Mouse (Mus musculus) heart, embryonic 10.5 days (tissue): ENCODE data around the gene Asnsd1. TPM values are rescaled to one million over a fixed set of nuclear protein-coding genes. Genes with fewer than 3 reads are reported as not detected.
A peak's percentile ranks its signal among the peaks of the same experiment; 100 is the strongest.

ENCODE experiments used
- DNase-seq: peaks from one replicate; pipeline ENCODE4 v3.0.0-alpha.2; 2017; ENCODE audit warnings: low spot score
- H3K27ac ChIP-seq: fragments of 300-500 bp; sonication (generic); 2 replicates; pipeline ENCODE4 v1.5.1; 2016; ENCODE audit warnings: mild to moderate bottlenecking
- H3K27me3 ChIP-seq: fragments of 300-500 bp; sonication (generic); 2 replicates; pipeline ENCODE4 v1.6.1; 2016; ENCODE audit warnings: mild to moderate bottlenecking; ENCODE audit not compliant: poor library complexity, insufficient read depth, severe bottlenecking
- H3K36me3 ChIP-seq: fragments of 300-500 bp; sonication (generic); 2 replicates; pipeline ENCODE4 v1.6.1; 2016; ENCODE audit warnings: mild to moderate bottlenecking, moderate library complexity
- H3K4me1 ChIP-seq: fragments of 300-500 bp; sonication (generic); 2 replicates; pipeline ENCODE4 v1.6.1; 2016; ENCODE audit warnings: mild to moderate bottlenecking
- H3K4me3 ChIP-seq: fragments of 300-500 bp; sonication (generic); 2 replicates; pipeline ENCODE4 v1.5.1; 2016; ENCODE audit warnings: mild to moderate bottlenecking, moderate library complexity
- H3K9me3 ChIP-seq: fragments of 300-500 bp; sonication (generic); 2 replicates; pipeline ENCODE4 v1.6.1; 2016; ENCODE audit warnings: mild to moderate bottlenecking, moderate library complexity
- WGBS: fragments of 180-500 bp; shearing (Covaris S2); methylation state at CpG from one replicate; pipeline ENCODE4 v1.1.7; 2016; 5-methylcytosine and 5-hydroxymethylcytosine counted together
- polyA plus RNA-seq: library from polyadenylated mRNA; unstranded; fragments of >200 nt; fragmentation: Nextera tagmentation; extraction: Ambion mirVana; gene quantifications from 2 replicates; pipeline ENCODE4 v1.2.1, GENCODE M21; 2016

Asnsd1 gene
- polyA plus RNA-seq, 1 experiment from 2014 or later = 82.8 TPM

DNA sequence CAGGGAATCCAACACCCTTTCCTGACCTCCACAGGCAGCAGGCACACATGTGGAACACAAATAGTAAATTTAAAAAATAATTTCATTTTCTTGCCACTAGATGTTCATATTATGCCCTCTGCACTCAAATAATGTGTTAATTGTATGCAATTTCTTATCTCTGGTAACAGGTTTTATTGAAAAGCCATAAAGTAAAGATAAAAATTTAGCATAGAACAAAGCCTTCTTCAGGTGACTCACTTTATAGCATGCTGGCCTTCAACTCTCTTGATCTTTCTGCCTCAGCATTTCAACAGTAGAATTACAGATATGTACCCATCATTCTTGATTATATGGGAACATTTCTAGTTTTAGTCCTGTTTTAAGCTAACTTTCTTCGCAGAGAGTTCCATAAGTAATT lies 28.3 kb downstream of the Asnsd1 start:
- H3K4me1 ChIP-seq = no peaks in the 10 kb centered on the region
- H3K27me3 ChIP-seq = no peaks in the 10 kb centered on the region
- no peak overlapping the region for H3K27ac ChIP-seq
- WGBS = 95% methylated on average over 1 of the region's 1 CpGs
- no peaks in the 10 kb centered on the region for H3K9me3 ChIP-seq
- no peak for DNase-seq
- H3K36me3 ChIP-seq = peaks cover 22% of the 10 kb centered on the region
- H3K4me3 ChIP-seq = no peak overlapping the region

DNA sequence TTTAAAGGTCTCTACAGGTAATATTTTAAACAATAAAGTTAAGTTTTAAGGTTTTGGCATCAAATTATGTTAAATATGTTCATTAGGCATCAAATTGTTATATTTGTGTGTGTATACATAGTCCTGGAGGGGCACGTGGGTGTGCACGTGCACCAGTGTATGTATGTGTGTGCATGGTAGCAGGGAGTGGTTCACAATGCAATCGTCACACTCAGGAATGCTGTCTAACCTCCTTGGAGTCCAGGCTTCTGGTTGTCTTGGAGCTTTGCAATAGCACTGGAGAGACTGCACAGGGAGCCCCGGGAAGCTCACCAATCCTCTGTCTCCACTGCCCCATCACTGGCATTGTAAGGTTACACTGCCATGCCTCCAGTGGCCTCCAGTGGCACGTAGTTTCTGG lies 29.3 kb downstream of the Asnsd1 start:
- Histone ChIP-seq H3K27me3 (no peaks in the 10 kb centered on the region), H3K4me3 (no peak overlapping the region), H3K9me3 (no peaks in the 10 kb centered on the region), H3K27ac (no peak overlapping the region), H3K4me1 (no peaks in the 10 kb centered on the region), H3K36me3 (peaks cover 27% of the 10 kb centered on the region)
- 89% methylated on average over 5 of the region's 5 CpGs for WGBS
- DNase-seq = no peak

DNA sequence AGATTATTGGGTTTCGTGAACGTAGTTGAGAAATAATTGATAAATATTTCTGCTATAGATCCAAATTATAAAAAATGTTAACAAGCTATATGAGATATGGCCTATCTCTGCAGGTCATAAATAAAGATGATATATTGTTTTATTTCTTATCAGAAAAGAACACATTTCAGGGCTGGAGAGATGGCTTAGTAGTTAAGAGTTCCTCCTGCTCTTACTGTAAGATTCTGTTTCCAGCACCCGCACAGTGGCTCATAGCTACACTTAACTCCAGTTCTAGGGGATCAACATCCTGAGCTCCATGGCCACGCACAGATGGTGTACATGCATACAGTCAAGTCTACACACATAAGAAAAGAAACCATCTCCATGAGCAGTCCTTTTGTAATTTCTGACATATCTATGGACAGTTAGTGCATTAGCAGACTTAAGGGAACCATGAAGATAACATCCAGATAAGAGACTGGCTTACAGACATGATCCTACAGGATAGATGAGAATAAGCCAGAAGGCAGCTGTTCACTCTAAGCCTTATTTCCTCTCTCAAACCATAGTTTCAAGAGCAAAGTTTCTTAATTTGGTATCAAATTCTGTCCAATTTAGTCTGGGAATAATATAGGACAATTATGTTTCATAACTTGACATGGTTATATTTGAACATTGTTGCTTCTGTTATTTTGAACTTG lies 30.7 kb downstream of the Asnsd1 start:
- no peak overlapping the region for H3K27ac ChIP-seq
- WGBS = 93% methylated on average over 4 of the region's 4 CpGs
- DNase-seq = no peak
- H3K36me3 ChIP-seq = peaks cover 36% of the 10 kb centered on the region
- no peaks in the 10 kb centered on the region for H3K4me1 ChIP-seq
- no peak overlapping the region for H3K4me3 ChIP-seq
- no peaks in the 10 kb centered on the region for H3K9me3 ChIP-seq
- H3K27me3 ChIP-seq = no peaks in the 10 kb centered on the region

DNA sequence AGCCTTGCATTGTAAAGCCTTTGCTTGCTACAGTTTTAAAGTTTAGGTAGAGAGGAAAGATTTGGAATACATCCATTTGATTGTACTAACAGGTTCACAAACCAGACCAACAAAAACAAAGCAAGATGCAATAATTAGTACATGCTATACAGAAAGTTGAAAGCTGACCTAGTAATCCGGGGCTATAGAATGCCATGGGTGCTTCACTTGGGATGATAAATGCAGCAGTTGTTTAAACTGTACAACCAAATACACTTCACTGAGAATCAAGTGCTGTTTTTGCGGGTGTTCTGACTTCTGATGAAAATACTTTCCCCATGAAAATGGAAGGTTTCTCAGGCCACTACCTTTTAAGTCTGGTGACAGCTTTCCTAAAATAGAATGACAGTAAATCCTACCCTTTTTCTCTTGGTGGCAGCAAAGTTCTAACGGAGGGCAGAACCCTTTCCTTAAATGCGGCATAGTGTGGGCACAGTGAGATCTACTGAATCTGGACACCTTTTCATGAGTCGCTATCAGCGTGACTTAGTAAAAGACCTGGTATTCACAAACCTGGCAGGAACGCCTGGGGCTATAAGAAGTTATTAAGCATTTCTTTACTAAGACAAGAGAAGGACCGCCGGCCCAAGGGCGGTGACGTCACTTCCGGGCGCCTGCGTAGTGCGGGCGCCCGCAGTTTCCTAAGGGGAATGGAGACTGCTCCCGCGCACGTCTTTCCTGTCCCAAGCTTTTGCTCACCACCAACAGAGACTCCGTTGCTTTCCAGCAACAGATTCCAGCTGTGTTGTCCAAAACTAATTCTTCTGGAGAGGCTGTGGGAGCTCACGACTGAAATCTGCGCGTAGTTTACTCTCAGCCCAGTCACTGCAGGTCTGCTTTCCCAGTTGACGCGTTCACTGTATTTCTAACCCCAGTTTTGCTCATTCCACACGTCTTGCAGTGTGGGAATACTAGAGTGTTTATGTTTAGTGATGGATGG lies 39.3 kb downstream of the Asnsd1 start, which contains the start of gene Osgepl1:
Gene Osgepl1, plus strand, starts transcription at position 636 of the 979 bp plus-strand sequence.
- Histone ChIP-seq H3K9me3 (no peaks in the 10 kb centered on the region), H3K27me3 (no peaks in the 10 kb centered on the region), H3K27ac (peak within 1 kb of the TSS; percentile 94), H3K4me3 (peak within 1 kb of the TSS; percentile 76), H3K36me3 (peaks cover 17% of the 10 kb centered on the region), H3K4me1 (no peaks in the 10 kb centered on the region; the same call in 1 of the 2 replicates)
- DNase-seq = peak; percentile 89
- 3% methylated on average over 27 of the region's 27 CpGs for WGBS

DNA sequence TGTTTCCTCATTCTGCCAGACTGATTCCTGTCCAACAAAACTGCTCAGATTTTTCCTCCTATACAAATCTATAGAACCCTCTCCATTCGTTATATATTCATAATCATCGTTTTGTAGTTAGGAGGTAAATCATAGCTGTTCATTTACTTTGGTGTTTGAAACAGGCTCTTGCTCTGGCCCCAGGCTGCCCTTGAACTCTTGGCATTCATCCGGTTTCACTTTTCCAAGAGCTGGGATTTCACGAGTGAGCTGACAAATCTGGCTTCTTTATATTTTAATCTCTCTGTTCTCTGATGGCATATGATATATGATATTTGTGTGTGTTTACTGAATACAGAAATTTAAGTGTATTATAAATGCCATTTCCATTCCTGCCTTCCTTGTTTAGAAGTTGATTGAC lies 52.0 kb downstream of the Asnsd1 start:
- H3K4me3 ChIP-seq = no peak overlapping the region
- no peak for DNase-seq
- no peak overlapping the region for H3K27ac ChIP-seq
- peaks cover 8% of the 10 kb centered on the region; the same call in 1 of the 2 replicates for H3K36me3 ChIP-seq
- H3K9me3 ChIP-seq = no peaks in the 10 kb centered on the region
- no peaks in the 10 kb centered on the region for H3K27me3 ChIP-seq
- H3K4me1 ChIP-seq = no peaks in the 10 kb centered on the region
- WGBS = 85% methylated on average over 4 of the region's 4 CpGs

DNA sequence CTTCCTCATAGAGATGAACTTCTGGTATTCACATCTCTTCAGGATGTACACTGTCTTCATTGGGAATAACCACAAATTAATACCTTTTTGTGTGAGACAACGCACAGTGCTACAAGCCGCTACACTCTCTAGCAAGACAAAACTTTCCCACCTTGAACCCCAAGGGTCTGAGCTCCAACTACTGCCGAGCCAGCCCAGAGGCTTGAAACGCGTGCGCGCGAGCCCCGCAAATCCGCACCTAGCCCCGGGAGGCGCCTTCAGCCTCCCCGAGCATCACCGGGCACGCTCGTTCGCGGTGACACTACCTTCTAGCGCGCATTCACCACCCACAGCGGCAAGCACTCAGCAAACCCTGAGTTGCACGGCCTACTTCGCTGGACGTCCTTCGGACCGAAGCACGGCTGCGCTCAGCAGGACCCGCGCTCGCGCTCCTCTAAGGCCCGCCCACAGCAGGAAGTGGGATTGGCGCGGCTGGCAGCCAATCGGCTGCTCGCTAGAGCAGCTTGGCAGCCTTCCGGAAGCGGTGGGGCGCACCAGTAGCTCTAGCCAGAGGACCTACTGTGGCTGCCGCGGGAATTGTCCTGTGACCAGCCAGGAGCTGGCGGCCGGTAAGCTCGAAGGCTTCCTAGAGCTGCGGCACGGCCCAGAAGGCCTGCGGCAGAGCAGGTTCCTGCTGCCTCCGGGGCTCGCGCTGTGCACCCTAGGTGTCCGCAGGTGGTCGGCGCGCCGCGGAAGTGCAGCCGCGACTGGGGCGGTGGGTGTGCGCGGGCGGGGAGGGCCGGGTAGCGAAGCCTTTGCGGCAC lies 55.8 kb downstream of the Asnsd1 start, which contains the start of the genes Pms1, Ormdl1 and Gm28778:
Gene Pms1, minus strand, starts transcription at position 438 of the 803 bp plus-strand sequence.
Gene Ormdl1, plus strand, starts transcription at position 515 of the 803 bp plus-strand sequence.
Gene Gm28778, plus strand, starts transcription at position 531 of the 803 bp plus-strand sequence.
- H3K4me3 ChIP-seq = peak within 1 kb of the TSS; percentile 82
- no peaks in the 10 kb centered on the region for H3K27me3 ChIP-seq
- peak; percentile 97 for DNase-seq
- H3K27ac ChIP-seq = peak within 1 kb of the TSS; percentile 95
- WGBS = under 1% methylated on average over 66 of the region's 66 CpGs
- H3K9me3 ChIP-seq = no peaks in the 10 kb centered on the region
- peaks cover 10% of the 10 kb centered on the region; the same call in 1 of the 2 replicates for H3K36me3 ChIP-seq
- no peaks in the 10 kb centered on the region for H3K4me1 ChIP-seq

Other genes with a start within 250 kb of the Asnsd1 start
- gene 1700019A02Rik, start 165.1 kb downstream of the Asnsd1 start, polyA plus RNA-seq = not detected in 2 replicates
- 17.6 and 18.2 TPM in 2 replicates for gene Pms1, start 55.7 kb downstream of the Asnsd1 start, polyA plus RNA-seq
- 57.6 and 58.4 TPM in 2 replicates for gene Ormdl1, start 55.7 kb downstream of the Asnsd1 start, polyA plus RNA-seq
- not detected in 2 replicates for gene Gm28778, start 55.6 kb downstream of the Asnsd1 start, polyA plus RNA-seq
- gene Osgepl1, start 39.1 kb downstream of the Asnsd1 start, polyA plus RNA-seq = 27.9 and 31.1 TPM in 2 replicates
- gene Asdurf, start 133 bp downstream of the Asnsd1 start, polyA plus RNA-seq = not detected in 2 replicates
- gene Gm28551, start 85 bp downstream of the Asnsd1 start, polyA plus RNA-seq = 0.33 and 1.2 TPM in 2 replicates